Mouse (Mus musculus): Measurements from ENCODE around the gene Ppp2r5c. TPM values are rescaled to one million over a fixed set of nuclear protein-coding genes. Genes with fewer than 3 reads are reported as not detected.

Gene Ppp2r5c
- total RNA-seq, 2 experiments from 2014 or later, result 41.1 to 61.2 TPM

DNA sequence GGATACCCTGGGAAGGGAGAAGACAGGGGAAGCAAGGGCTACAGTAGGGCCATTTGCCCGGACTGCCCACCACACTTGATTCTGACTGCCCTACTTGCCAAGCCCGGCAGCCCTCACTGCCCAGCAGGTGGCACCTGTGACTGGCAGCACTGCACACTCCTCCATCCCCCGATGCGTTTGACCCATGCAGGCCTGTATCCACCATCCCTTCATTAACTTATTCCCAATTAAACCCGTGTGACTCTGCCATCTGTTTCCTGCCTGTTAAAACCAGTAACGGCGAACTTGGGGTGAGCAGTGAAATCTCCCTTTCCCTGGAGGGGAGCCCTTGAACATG, 9.6 kb upstream of the Ppp2r5c start:
- no peak for ATAC-seq (replicated peaks; ENCODE audit: low FRiP score, poor library complexity, severe bottlenecking)

DNA sequence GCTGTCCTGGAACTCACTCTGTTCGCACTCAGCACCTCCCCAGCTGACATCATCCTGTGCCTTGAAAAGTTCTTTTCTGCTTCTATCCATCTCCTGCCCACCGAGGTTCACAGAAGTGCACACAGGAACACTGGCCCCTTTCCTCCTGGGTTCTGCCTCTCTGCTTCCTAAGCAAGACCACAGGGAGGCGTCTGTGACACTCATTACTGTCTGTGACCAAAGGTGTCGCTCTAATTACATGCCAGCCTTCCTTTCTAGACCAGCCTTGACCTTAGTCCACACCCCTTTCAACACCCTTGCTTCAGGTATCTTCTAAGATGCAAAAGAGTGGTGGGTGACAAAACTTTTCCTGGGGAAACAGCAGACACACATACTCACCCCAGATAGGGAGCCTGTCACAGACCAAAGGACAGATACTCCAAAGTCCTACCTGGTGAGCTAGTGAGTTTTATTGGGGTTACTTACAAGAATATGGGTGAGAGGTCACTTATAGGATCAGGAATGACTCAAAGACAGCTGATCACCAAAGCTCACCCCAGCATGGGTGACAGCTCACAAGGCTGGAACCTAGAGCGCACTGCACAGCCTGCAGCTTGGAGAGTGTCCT, 8.4 kb upstream of the Ppp2r5c start:
- ATAC-seq (replicated peaks; ENCODE audit: low FRiP score, poor library complexity, severe bottlenecking), result no peak

DNA sequence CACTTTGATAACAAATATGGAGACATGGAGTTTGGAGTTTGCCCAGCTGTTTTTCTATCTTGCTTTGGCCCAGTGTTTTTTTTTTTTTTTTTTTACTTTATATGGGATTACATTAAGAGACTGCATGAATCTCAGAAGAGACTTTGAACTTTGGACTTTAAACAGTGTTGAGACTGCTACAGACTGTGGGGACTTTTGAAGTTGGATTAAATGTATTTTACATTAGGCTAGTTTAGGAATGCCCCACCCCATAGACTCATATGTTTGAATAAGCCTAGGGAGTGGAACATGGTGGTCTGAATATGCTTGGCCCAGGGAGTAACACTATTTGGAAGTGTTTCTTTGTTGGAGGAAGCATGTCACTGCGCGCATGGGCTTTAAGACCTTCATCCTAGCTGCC, 4.7 kb upstream of the Ppp2r5c start:
- no peak for ATAC-seq (replicated peaks; ENCODE audit: low FRiP score, poor library complexity, severe bottlenecking)

DNA sequence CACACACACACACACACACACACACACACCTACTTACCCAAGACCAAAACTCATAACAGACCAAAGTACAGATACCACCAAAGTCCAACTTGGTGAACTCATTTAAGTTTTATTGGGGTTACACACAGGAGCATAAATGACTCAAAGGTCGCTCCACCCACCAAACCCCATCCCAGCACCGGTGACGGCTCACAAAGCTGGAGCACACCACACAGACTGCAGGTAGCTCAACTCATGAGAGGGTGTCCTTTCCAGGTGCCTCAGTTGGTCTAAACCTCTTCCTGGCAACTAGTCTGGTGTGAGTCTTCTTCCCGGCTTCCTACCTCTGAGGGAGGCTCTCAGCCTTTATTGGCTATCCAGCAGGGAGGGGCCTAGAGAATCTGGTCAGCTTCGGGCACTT, 2.4 kb upstream of the Ppp2r5c start:
- ATAC-seq (replicated peaks; ENCODE audit: low FRiP score, poor library complexity, severe bottlenecking), result no peak

DNA sequence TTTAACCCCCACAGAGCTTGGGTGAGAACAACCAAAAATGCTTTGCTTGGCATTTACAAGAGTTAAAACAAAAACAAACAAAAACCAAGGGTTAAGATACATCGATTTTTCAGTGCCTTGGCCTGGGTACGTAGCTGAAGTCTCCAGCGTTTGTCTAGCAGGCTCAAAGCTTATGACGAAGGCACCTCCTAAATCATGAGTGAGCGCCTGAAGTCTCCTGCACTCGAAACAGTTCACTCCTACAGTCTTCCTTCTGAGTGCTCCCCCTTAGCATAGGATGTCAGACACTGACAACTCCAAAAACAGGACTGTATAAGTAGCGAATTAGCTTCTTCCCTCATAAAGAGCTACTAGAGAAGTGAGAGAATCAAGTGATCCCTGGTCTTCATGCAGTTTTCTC, 1.1 kb upstream of the Ppp2r5c start:
- no peak for ATAC-seq (replicated peaks; ENCODE audit: low FRiP score, poor library complexity, severe bottlenecking)

DNA sequence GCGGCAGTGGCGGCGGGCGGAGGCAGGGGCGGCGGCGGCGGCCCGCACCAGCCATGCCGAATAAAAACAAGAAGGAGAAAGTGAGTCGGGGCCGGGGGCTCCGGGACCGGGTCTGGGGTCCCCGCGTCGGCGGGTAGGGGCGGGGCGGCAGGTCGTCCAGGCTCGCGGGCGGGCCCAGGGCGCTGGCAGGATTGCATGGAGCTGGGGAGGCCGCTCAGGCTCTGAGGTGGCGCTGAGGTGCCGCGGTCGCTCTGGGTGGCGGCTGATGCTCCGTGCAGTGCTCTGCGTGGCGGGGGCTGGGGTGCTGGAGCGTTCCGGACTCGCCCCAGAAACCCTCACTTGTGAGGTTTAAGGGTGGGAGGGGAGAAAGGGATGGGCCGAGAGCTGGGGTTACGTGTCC, 386 bp downstream of the Ppp2r5c start:
- peak; percentile 40; the same call in 1 of the 2 replicates for ATAC-seq (replicated peaks; ENCODE audit: low FRiP score, poor library complexity, severe bottlenecking)

DNA sequence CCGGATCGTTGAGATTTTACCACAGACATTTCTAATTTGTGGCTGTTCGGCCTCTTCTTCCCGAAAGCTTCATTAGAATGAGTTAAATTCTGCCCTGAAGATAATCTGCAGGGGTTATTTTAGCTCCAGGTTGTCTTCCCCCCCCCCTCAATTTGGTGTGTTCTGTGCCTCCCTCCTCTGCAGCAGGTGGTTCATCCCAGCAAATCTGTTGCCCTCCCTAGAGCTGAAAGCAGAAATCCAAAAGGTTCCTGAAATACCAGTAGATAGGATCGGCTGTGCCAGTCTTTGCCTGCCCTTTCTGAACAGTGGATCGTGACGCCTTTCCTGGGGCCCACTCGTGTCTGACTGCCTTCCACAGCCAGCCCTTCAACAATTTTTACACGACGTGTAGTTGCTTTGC, 1.8 kb downstream of the Ppp2r5c start:
- no peak for ATAC-seq (replicated peaks; ENCODE audit: low FRiP score, poor library complexity, severe bottlenecking)

DNA sequence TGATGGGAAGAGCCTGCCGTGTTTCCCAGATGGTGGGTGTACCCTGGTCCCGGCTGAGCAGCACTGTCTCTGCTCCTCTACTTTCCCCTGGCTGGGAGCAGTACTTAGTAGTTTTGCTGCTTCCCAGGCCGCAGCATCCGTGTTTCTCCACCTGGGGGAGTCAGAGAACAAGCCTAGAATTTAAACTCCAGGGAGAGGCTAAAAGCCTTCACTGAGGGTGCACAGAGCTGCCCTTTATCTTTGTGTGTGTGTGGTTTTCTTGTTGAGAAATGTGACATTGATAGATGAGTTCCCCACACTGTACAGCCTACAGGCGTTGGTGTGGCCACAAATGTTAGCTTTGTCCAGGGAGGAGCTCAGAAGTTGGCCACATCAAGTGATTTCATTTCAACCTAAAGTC, 7.3 kb downstream of the Ppp2r5c start:
- ATAC-seq (replicated peaks; ENCODE audit: low FRiP score, poor library complexity, severe bottlenecking), result peak; percentile 62

DNA sequence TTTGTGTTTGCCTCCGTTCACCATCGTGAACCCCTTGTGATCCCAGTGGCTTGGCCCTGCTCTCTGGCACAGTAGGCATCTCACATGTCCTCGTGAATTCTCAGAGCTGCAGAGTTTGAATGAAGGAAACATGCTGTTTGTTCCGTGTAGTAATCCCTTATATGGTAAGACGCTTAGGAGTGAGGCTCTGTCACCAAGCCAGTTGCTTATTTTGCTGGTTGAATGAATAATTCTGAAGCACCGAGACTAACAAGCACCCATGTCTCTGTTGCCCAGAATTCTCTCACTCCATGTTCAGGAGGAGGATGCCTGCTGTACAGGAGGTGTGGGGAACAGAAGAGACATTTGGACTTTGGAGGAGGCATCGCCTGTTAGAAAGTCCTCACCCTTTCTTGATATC, 9.1 kb downstream of the Ppp2r5c start:
- ATAC-seq (replicated peaks; ENCODE audit: low FRiP score, poor library complexity, severe bottlenecking), result no peak

DNA sequence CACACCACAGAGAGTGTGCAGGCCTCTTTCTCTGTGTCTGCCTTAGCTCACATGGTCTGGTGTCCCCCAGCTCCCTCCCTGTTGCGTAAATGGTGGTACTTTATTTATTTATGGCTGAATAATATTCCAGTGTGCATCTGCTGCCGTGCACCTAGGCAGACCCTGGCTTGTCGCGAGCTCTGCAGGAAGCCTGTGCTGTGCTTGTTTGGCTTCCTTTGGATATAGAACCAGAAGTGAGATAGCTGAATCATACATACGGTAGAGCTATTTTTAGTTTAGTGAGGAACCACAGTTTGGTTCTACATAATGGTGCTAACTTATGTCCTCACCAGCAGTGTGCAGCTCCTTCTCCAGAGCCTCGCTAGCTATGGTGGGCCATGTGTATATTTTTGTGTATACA, 11.7 kb downstream of the Ppp2r5c start:
- no peak for ATAC-seq (replicated peaks; ENCODE audit: low FRiP score, poor library complexity, severe bottlenecking)

DNA sequence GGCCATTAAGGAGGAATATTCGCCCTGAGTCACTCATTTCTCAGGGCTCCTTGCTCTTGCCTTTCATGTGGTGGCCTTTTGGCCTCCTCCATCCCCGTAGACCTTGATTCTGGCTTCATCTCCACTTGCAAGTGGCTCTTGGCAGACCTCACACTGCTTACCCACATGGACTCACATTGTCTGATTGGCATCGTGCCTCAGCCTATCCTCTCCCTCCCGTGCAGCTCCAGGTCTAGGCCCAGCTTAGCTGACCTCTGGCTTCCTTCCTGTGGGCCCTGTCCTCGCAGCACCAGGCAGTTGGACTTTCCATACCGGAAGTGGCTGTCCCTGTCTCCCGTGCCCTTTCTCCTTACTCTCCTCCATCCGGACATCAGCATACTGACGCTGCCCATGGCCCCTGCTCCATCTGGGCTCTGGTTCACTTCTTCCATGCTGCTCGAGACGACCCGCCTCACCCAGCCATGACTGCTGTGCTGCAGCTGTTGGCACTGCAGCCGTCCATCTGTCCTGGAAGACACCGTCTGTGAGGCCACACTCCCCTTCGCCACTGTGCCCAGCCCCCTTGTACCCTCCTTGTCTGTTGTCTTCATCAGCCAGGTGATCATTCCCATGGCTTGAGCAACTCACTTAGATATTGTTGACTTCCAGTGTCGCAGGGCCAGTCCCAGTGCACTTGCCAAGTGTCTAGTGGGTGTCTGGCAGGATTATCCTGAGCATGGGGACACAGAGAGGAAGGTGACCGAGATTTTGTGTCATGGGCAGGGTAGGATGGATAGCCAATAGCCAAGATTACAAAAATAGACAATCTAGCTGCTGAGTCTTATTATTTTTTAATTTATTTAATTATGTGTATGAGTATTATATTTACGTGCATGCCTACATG, 13.7 kb downstream of the Ppp2r5c start:
- ATAC-seq (replicated peaks; ENCODE audit: low FRiP score, poor library complexity, severe bottlenecking), result no peak

DNA sequence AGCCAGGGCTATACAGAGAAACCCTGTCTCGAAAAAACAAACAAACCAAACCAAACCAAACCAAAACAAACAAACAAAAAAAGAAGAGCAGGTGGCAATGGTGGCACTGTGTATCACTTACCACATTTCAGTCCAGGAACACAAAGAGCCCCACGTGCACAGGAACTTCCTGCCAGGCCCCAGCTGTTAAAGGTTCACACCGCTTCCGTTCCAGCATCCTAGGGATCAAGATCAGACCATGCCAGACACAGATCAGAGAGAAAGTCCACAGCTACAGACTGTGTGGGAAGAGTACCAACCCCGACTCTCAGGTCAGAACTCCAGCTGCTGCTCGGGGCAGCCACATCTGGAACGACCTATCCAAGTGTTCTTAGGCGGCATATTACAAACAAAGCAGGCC, 16.8 kb downstream of the Ppp2r5c start:
- ATAC-seq (replicated peaks; ENCODE audit: low FRiP score, poor library complexity, severe bottlenecking), result no peak

DNA sequence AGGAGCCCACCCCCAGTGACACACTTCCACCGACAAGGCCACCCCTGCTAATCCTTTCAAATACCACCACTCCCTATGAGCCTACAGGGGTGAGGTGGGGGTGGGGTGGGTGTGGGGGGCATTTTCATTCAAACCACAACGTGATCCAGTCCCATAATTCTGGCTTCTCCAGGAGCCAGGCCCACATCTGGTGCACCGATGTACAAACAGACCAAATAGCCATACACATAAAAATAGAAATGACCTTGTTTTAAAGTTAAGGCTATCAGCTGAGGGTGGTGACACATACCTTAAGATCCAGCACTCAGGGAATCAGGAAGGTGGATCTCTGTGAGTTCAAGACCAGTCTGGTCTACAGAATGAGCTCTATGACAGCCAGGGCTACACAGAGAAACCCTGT, 24.5 kb downstream of the Ppp2r5c start:
- ATAC-seq (replicated peaks; ENCODE audit: low FRiP score, poor library complexity, severe bottlenecking), result no peak

DNA sequence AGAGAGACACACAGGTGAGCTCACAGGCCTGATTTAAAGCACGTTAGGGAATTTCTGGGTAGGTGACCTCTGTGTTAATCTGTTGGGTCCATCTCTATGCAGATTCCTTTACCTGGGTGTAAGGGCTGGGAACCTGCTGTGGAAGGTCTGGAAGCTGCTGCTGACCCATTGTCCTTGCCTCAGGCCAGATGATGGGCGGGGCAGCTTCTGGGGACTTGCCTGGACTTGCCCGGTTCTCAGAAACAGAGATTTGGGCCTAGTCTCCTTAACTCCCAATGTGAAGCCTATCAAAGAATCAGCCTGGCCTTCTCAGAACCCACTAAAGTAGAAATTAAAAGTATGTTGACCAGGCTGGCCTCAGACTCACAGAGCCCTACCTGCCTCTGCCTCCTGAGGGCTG, 25.3 kb downstream of the Ppp2r5c start:
- no peak for ATAC-seq (replicated peaks; ENCODE audit: low FRiP score, poor library complexity, severe bottlenecking)

DNA sequence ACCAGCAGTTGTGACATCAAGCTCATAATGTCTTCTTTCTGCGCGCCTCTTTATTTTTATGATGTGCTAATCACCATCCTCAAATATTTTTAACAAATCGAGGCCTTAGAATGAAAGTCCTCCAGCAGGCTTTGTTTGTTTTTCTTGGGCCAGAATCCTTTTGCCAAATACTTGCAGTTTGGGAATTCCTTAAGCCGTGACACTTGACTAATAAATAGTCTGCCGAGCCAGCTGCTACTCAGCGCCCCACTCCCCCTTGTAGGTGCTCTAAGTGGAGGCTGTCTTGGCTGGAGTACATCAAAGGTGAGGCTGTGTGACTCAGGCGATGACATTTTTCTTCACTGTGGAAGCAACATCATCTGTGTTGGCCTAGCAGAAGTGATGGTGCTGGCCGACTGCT, 27.6 kb downstream of the Ppp2r5c start:
- ATAC-seq (replicated peaks; ENCODE audit: low FRiP score, poor library complexity, severe bottlenecking), result no peak

DNA sequence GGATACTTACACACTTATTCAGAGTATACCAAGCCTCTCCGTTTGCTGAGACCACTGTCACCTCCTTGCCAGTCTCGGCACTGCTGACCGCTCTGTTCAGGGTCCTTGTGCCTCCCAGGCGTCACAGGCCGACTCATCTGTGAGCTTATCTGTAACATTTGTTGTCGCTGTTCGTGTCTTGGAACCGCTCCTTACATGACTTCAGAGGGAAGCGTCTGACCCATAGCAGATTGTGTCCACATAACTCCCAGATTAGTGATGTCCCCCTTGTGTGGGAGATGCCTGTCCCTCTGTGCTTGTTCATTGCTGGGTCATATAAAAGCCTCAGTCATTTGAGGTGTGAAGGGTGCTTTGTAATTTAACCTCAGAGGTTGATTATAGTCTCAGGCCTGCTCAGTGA, 29.6 kb downstream of the Ppp2r5c start:
- ATAC-seq (replicated peaks; ENCODE audit: low FRiP score, poor library complexity, severe bottlenecking), result no peak

DNA sequence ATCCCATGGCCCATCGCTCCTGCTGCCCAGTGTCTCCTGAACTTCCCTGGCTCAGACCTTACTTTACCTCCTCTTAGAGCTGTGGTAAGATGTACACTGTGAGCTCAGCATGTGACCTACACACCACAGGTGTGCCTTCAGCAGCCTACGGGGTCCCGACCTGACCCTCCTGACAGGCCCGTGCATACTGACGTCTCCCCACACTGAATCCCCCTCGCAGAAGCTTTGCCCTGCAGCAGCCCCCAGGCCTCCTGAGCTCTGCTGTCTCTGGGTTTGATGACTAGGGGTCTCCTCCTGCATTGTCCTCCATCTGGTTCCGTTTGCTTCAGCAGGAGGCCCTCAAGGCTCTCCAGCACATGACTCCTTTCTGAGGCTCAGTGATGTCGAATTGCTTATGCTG, 31.0 kb downstream of the Ppp2r5c start:
- ATAC-seq (replicated peaks; ENCODE audit: low FRiP score, poor library complexity, severe bottlenecking), result 0 out of 2 replicates have a peak, but pooled peaks have one; percentile 12

DNA sequence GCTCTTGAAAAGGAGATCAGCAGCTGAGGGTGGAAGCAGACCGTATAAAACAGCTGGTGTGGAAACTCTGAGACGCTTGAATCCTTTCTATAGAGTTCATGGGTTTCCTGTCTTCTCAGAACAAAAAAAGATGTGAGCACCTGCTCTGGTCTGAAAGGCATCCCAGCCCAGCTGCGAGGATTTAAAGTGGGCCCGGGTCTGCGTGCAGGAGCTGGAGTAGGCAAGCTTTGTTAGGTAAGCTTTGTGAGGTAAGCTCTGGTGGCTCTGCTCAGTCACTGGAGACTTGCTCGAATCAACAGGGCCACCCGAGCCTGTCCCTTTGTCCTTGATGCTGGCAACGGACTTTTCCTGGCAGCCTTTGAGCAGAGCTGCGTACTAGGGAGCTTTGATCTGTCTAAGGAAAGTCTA, 31.7 kb downstream of the Ppp2r5c start:
- no peak for ATAC-seq (replicated peaks; ENCODE audit: low FRiP score, poor library complexity, severe bottlenecking)

DNA sequence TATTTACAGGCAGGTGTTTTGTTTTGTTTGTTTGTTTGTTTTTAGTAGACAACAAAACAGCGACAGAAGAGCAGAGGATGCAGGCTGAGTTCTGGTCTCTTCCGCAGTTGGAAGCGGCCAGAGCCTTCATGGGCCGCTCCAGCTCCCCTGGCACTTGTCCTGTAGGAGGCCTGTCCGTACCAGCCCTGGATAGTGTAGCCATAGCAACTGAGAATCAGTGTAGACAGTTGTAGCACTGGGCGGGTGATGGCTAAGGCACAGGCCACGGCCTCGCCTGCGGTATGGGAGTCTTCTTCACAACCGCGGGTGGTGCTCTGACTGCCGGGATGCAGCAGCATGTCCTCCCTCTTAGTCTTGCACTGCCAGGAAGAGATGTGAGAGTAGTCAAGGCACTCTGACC, 32.3 kb downstream of the Ppp2r5c start:
- ATAC-seq (replicated peaks; ENCODE audit: low FRiP score, poor library complexity, severe bottlenecking), result no peak

DNA sequence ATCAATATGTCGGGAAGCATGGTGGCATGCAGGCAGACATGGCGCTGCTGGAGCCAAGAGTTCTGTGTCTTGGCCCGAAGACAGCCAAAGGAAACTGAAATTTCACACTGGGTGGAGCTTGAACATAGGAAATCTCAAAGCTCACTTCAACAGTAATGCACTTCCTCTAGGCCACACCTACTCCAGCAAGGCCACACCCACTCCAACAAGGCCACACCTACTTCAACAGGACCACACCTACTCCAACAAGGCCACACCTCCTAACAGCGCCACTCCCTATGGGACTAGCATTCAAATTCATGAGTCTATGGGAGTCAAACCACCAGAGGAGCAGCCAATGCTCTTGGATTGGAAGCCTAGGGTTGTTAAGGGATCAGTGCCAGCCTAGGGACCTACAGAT, 33.8 kb downstream of the Ppp2r5c start:
- ATAC-seq (replicated peaks; ENCODE audit: low FRiP score, poor library complexity, severe bottlenecking), result no peak

DNA sequence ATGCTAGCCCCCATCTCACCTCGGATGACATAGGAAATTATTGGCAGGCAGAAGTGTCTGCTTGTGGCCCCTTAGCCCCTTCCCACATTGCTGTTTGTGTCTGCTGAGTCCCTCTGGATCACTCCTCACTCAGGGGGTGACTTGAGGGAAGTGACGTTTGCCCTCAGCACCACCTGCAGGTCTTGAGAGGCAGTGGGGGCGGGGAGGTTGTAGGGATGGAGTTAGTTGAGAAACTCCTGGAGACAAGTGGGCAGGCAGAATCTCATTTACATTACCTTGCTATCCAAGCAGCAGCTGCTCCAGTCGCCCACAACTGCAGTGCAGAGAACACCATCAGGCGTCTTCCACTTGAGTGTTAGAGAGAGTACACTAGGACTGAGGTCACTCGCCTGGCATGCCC, 36.8 kb downstream of the Ppp2r5c start:
- ATAC-seq (replicated peaks; ENCODE audit: low FRiP score, poor library complexity, severe bottlenecking), result no peak
